Mouse (Mus musculus) liver, adult 2 months (tissue): Measurements from ENCODE around the gene Grap.

Experiments used
- CTCF ChIP-seq: fragments of 200-500 bp; IDR thresholded peaks from 2 replicates; pipeline ENCODE4 v1.5.1; 2011; ENCODE audit warnings: low read depth, low read length, control low read depth
- POLR2A ChIP-seq: fragments of 200-500 bp; IDR thresholded peaks from 2 replicates; pipeline ENCODE4 v1.6.1; 2011; ENCODE audit warnings: low read length, control low read depth; ENCODE audit not compliant: insufficient read depth; ENCODE audit errors: extremely low read depth

- TF ChIP-seq CTCF (no peak), POLR2A (no peak)
Observed at GRCm38 (mm10) chr11:61705581-61705980, 52.5 kb downstream of the Grap start.
